Mouse (Mus musculus): Measurements from ENCODE around the gene Tsc1.

Tsc1 gene

GRCm38 (mm10) chr2:28723912-28724311 is 82.9 kb downstream of the Tsc1 start:
- no peak for DNase-seq (ENCODE audit: extremely low spot score, low read depth, low spot score)

GRCm38 (mm10) chr2:28727786-28728404 is 86.9 kb downstream of the Tsc1 start:
- DNase-seq (ENCODE audit: extremely low spot score, low read depth, low spot score): no peak

- DNase-seq (ENCODE audit: extremely low spot score, low read depth, low spot score): no peak
These were observed 89.6 kb downstream of the Tsc1 start for GRCm38 (mm10) chr2:28730676-28731075.

GRCm38 (mm10) chr2:28737112-28737511 is 96.1 kb downstream of the Tsc1 start:
- DNase-seq (ENCODE audit: extremely low spot score, low read depth, low spot score): no peak

GRCm38 (mm10) chr2:28740159-28740558 is 99.1 kb downstream of the Tsc1 start:
- DNase-seq (ENCODE audit: extremely low spot score, low read depth, low spot score): no peak

Measured in hindlimb bud, embryonic 11.5 days (tissue).